Mouse (Mus musculus) lung, adult 18-20 months (tissue): ENCODE measurements around the gene BC024978.

Source experiments
- DNase-seq, 2 experiments: peaks; one replicate each; pipeline ENCODE4 v3.0.0; 2022; ENCODE audit warnings: mixed read lengths in 2 of 2

The BC024978 gene

DNA sequence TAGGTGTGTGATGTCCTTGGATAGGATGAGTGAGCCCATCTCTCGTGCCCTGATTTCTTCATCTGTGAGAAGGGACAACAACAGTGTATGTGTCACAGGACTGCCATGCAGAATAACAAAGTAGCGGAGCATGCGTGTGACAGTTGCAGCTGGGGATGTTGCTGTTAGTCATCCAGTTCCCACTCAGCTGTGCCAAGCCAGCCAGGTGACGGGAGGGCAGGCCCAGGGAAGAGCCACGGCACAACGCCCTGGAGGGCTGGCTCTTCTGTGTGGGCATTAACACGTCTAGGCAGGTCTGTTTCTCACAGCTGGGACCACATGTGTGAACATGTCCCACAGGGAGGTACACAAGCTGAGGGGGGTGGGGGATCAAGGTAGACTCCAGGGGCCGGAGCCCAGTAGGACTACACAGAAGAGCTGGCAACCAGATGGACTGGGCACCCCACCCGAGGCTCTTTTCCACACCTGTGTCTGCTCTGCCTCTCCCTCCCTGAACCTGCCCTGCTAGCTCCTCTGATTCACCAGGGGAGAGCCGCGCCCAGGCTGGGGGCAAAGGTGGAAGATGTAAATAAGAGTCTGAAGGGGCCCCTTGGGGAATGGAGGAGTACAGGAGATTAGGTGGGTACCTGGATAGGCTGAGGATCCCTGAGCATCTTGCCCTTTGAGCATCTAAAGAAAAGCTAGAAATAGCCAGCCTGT is 29.4 kb downstream of the BC024978 start:
- peak in 1 of 2 experiments; percentile 39 for DNase-seq

DNA sequence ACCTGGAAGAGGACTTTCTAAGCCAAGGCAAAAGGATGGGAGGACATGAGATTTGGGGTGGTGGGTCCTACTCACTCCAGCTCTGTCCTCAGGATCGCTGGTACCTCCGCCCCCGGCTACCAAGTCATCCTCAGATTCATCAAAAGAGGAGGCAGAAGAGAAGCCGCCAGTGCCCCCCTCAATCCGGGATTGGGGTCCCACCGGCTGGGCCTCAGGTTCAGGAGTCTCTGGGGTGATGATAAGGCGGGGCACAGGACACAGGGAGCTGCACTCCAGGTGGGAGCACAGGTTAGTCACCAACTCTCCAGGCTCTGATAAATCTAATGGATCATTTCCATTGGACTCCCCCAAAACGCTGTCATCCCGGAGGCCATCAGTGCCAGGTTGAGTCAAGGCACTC is 31.7 kb downstream of the BC024978 start:
- no peak for DNase-seq

DNA sequence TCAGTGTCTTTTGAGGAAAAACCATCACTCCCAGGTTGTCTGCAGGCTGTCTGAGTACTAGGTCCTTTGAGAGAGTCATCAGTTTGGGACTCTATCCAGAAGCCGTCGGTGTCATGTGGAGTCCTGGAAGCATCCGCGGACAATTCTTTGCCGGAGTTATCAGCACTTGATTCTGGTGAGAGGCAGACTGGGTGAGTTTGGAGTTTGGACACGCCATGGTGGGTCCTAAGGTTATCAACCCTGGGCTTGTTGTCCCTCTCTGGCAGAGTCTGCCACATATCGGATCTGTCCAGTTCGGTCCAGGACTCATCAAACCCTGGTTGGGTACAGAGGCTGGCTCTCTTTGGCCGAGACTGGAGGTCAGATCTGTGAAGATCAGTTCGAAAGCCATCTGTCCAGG is 32.1 kb downstream of the BC024978 start:
- no peak for DNase-seq

DNA sequence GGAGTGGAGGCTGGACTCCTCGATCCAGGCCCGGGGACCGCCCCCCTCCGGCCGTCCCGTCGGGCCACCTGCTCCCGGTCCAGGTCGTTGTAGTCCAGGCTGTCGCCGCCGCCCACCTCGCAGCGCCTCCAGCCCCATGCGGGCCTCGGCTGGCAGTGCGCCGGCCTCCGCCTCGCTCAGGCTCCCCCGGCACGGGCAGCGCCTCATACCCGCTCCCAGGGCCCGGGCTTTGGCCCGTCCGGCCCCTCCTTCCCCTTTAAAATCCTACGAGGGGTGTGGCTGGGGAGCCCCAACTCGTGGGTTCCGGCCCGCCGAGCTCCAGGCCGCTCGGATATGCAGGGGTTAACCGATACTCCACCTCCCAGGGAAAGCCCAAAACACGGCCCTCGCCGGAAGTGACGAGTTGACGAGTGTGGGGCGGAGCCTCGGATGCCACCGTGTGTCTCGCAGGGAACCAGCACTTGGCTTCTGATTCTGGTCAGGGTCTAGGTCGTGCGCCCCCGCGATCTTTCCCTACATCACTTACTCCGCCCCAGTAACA is 32.8 kb downstream of the BC024978 start, which contains the start of gene Itpkc:
TSS of gene Itpkc (minus strand) at position 381 of the 541 bp plus-strand sequence.
- DNase-seq: peak; percentile 94 to 95

DNA sequence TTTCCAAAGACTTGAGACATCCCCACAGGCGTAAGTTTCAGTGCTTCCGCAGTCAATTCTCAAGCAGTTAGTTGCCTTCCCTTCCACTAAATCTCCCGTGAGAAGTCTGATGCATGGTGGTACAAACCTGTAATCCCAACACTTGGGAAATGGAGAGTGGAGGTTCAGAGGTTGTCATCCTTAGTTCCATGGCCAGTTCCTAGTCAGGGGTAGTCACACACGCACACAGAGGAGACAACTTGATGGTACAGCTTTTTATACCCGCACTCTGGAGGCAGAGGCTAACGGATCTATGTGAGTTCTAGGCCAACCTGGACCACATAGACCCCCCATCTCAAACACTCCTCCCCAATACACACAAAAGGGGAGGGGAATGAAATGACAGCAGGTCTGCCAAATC is 33.3 kb downstream of the BC024978 start:
- DNase-seq: no peak

DNA sequence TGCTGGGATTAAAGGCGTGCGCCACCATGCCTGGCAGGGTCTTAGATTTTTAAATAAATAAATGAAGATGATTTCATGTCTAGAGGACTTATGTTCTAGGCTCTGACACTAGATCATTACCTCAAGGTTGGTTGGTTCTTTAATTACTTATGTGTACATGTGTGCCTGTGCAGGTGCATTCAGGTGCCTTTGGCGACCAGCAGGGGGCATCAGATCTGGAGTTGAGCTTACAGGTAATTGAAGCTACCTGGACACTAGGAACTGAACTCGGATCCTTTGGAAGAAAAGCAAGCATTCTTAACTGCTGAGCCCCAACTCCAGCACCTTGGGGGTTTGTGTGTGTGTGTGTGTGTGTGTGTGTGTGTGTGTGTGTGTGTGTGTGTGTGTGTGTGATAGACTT is 35.2 kb downstream of the BC024978 start:
- DNase-seq: no peak

DNA sequence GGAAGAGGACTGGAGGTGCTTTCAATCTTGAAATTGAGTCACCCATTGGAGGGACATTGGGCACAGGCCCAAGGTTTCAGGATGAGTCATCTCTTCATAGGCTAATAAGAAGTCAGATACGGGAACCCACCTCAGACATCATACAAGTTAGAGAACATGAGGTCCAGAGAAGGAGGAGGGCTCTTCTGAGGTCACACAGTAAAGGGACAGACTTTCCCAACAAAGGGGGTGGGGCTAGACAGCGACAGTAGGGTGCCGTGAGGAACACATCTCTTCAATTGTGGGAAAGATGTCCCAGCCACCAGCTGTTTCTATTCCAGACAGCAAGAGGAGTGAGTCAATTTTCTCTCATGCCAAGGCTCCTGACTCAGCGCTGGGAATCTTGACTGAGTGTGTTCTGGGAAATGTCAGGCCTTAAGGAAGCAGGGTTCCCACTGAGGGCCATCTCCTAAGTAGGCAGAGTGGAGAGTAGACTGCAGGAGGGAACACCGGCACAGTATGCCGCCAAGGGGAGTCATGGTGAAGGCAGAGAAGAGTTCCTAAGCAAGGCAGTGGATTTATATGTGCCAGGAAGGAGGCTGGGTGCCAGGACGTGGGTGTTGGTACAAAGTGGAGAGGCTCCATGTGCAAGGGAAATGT is 36.2 kb downstream of the BC024978 start:
- peak; percentile 49 to 72 for DNase-seq

DNA sequence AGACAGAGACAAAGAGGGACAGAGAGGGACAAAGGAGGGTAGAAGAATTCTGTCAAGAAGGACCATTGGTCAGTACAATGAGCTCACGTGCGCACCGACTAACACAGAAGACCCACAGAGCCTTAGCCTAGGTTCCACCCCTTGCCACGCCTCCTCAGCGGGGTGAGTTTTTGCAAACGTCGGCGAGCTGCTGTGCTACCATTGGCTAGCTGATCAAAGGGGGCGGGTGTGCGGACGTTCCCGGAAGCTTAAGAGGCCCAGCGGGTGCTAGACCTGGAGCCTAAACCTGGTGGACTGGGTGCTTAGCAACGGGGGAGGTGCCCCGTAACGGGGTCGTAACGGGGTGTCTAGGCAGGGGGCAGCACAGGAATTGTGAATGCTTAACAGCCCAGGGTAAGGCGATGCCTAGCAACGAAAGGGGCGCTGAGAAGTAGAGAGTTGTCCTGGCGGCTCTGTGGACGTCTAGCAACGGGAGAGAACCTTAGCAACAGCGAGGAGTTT is 37.2 kb downstream of the BC024978 start, which contains the start of gene Coq8b:
TSS of gene Coq8b (plus strand) at position 243 of the 501 bp plus-strand sequence.
- peak; percentile 96 to 98 for DNase-seq

DNA sequence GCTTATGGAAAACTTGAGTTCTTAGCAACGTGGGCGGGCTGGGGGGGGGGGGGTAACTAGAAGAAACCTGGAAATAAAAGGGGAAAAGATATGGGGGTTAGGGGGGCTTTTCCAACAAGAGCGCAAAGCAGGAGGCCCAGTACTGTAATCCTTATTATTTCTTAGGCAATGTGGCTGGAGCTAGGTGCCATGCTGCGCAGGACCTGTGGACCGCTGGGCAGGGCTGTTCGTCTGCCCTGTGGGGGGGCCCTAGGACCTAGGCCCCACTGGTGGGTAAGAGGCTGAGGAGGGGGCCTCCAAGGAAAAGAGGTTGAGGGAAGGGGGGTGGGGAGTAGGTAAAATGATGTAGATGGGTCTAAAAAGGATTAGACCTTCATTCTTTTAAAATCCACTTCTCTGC is 37.7 kb downstream of the BC024978 start:
- DNase-seq: no peak

DNA sequence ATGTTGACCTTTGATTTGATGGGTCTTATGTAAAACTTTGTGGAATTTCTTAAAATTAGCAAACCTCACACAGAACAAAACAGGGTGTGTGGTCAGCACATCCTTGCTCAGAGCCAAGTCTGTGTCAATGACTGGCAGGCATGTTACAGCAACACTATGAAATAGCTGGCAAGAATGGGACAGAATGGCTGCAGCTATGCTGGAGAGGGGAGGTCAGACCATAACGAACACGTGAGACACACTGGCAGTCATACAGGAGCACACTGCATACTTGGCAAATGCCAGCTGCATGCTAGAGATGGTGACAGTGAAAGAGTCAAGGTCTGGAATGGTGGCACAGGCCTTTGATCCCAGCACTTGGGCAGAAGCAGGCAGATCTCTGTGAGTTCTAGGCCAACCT is 40.1 kb downstream of the BC024978 start:
- no peak for DNase-seq

DNA sequence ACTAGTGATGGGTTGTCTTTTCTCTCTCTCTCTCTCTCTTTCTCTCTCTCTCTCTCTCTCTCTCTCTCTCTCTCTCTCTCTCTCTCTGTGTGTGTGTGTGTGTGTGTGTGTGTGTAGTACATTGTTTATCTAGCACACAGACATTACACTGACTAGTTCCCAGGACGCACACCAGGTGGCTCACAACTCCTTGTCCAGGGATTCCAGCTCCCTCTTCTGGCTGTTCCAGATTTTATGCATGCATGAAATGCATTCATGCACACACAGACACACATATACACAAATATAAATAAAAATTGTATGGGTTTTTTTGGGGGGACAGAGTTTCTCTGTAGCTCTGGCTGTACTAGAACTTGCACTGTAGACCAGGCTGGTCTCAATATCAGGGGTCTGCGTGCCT is 41.9 kb downstream of the BC024978 start:
- no peak for DNase-seq

DNA sequence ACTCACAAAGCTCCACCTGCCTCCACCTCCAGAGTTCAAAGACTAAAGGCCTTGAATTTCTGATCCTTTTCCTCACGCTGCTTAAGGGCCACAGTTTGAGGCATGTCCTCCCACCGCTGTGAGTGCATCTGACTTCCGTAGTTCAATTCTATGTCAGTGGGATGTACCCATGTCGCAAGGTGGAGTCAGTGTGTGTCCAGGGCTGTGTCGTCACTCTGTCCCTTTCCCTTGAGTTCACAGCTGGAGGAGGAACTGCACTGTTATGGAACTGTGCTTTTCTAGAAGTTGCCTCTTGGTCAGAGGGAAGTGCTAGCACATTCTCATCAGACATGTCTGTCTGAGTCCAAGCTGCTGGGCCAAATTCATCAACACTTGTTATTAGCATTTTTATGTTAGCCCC is 43.0 kb downstream of the BC024978 start:
- DNase-seq: peak; percentile 29 to 51

DNA sequence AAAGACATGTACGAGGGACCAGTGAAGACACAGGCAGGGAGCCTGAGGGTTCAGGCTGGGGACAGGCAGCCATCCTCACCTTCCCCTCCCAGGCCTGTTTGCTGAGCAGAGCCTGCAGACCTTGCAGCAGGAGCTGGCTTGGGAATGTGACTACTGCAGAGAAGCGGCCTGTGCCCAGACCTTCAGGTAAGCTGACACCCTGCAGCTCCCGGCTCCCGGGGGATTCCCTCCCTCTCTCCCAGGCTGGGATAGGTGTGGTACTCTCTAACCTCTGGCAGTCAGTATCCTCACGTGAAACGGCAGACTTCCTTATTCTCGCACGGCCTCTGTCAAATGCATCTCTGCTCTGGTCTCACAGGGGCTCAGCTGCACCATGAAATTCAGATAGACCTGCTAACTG is 47.6 kb downstream of the BC024978 start:
- peak in 1 of 2 experiments; percentile 12 for DNase-seq

DNA sequence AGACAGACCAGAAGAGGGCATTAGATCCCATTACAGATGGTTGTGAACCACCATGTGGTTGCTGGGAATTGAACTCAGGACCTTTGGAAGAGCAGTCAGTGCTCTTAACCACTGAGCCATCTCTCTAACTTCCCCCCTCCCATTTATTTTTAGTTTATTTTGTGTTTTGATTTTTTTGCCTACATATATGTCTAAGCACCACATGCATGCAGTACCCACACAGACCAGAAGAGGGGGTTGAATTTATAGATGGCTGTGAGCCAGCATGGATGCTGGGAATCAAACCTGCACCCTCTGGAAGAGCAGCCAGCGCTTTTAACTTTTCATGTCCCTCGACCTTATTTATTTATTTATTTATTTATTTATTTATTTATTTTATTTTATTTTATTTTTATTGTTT is 48.5 kb downstream of the BC024978 start:
- peak in 1 of 2 experiments; percentile 17 for DNase-seq

DNA sequence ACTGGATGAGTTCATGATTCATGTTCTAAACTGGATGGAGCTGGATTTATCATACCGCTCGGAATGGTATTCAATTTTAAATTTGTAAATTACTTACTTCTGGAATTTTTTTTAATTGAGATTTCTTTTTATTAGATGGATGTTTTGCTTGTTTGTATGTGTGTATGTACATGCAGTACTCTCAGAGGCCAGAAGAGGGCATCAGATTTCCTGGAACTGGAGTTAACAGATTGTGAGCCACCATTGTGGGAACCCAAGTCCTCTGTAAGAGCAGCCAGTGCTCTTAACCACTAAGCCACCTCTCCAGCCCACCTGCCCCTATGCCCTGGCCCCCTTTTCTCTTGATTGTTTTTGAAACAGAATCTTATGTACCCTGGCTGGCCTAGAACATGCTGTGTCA is 53.6 kb downstream of the BC024978 start:
- DNase-seq: no peak

DNA sequence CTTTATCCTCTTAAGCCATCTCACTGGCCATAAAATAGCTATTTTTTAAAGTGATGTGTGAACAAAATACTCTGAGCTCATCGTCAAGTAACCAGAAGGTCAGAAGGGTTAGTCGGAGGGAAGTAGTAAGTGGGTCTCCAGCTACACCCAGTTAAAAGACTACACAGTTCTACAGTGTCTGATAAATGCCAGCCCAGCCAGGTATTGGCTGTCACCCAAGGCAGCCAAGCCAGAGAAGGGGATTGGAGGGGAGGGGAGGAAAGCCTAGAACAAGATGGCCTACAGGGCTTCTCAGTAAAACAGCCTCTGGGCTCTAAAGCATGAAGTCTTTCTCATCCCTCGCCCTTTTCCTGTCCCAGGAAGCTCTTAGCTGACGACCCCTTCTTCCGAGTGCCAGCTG is 54.3 kb downstream of the BC024978 start:
- no peak for DNase-seq

DNA sequence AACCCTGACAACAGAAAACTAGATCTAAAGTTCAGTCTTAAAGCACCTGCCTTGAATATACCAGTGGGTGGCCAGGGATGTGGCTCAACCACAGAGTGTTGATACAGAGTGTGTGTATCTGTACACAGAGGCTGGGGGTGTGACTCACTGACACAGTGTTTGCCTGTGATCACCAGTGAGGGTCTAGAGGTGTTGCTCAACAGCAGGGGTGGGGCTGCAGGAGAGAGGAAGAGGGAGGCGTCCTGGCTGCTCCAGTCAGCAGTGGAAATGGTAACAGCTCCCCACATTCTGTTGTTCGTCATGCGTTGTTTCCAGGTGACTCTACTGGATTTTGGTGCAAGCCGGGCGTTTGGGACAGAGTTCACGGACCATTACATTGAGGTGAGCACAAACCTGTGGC is 56.4 kb downstream of the BC024978 start:
- DNase-seq: peak; percentile 74 to 87

DNA sequence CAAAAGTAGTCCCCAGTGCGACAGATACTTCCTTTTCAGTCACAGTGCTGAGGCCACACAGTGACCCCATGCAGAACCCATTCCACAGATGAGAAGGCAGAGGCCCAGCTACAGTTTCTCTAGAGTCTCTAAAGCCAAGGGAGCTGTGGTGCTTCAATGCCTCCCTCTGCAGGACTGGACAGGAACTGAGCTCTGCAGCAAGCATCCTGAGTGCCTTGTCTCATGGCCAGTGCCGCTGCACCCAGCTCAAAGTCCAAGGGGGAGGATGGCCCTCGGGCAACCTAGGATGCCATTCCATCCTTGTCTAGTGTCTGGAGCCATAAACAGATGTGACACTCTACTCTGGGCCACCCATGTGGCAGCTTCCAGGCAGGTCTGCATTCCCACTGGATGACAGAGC is 60.1 kb downstream of the BC024978 start:
- DNase-seq: no peak

DNA sequence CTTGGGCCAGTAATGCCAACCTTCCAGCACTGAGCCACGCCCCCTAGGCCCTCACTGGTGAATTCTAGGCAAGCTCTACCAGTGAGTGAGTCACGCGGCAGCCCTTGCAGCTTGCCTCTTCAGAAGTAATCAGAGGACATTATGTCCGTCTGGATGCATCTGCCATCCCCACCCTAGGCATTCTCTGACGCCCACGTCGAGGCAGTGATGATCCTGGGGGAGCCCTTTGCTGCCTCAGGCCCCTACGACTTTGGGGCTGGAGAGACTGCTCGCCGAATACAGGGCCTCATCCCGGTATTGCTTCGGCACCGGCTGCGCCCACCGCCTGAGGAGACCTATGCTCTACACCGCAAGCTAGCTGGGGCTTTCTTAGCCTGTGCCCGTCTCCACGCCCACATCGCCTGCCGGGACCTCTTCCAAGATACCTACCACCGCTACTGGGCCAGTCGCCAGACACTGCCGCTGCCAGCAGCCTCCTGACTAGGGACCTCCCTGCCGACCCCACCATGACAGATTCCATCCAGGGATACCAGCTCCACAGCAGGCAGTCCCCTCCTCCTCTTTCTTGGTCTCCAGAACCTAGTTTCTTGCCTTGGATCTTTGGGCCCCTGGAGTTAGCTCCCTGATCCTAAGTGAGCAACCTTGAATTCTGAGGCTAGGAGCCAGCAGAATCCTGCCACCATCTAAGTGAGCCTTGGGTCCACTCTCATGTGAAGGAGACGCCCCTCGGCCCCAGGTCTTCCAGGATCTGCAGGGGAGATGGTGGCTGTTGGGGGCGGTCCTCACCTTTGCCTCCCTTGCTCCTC is 61.7 kb downstream of the BC024978 start:
- peak; percentile 60 to 62 for DNase-seq

DNA sequence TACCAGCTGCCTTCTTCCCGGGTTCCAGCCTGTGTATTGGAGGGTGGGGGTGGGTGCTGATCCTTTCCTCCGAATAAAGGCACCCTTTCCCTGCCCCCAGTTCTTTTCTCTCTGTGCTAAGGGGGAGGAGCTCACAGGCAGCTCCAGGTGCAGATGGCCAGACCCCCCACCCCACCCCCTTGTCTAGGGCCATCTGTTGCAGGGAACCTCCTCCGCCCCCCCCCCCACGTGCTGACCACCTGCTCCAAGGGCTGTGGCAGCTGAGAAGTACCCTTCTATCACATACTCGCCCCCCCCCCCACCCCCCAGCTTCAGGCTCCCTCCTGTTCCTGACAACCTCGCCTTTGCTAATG is 62.2 kb downstream of the BC024978 start:
- no peak for DNase-seq

DNA sequence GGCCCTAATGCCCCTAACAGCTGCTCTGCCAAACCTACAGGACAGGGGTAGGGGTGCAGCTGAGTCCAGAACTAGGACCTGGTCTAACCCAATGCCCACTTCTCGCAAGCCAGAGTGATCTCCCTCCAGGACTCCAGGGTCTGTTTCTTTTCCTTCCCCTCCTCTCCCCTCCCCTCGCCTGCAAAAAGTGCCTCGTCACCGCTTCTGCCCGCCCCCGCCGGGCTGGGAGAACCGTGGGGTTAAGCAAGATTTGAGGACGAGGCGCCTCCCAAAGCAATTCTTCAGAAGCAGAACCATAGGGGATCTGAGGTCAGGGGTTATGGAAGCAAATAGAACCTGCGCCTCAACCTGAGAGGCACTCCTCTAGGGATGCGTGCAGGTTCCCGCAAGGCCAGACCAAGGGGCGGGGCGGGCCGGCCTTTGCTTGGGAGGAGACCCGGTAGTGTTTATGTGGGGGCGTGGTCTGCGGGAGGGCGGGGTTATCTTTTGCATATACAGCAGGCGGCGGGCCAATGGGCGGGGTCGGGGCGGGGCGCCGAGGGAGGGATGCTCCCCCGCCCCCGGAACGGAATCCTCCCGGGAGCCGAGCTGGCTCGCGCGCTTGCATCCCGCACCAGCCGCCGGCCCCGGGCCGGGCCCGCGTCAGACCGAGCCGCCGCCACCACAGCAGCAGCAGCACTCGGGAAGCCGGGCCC is 62.8 kb downstream of the BC024978 start, which contains the start of gene Numbl:
TSS of gene Numbl (plus strand) at position 229 of the 695 bp plus-strand sequence.
- DNase-seq: peak; percentile 93 to 96

DNA sequence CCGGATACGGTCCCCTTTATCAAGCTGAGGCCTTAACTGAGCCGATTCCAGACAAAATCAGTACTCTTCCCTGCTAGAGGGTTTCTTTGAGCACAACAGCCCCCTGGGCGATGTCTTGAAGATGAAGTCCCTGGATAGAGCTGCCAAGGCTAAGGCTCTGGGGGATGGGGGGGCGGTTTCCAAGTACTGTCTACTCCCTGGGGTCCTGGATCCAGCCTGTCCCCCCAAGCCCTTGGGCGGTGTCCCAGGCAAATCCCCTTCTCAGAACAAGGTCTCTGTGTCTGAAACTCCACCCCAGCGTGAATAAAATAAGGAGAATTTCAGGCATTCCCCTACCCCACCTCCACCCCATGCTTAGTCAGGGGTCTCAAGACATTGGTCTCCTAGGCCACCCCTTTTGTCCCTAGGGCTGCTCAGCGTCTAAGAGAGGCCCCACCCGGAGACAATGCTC is 63.7 kb downstream of the BC024978 start:
- no peak for DNase-seq
